Mouse (Mus musculus): ENCODE measurements around the gene Tdrd1.

GRCm38 (mm10) chr19:56800930-56801655 is 24.9 kb upstream of the Tdrd1 start:
- TF ChIP-seq HCFC1 (IDR thresholded peaks at IDR 0.05; ENCODE audit: borderline replicate concordance, insufficient read depth, low read length) (no peak), MAFK (IDR thresholded peaks at IDR 0.05; ENCODE audit: insufficient read depth, low read depth, low read length) (no peak), ZC3H11A (IDR thresholded peaks at IDR 0.05; ENCODE audit: borderline replicate concordance, low read depth, low read length) (no peak)
